Mouse (Mus musculus) c-Kit-positive CD71-positive TER-119-positive erythroid progenitor cells, embryonic 14.5 days (primary cell): ENCODE results near the gene Gigyf1.

Source experiments
- DNase-seq: peaks from one replicate; pipeline ENCODE4 v3.0.0-alpha.2; 2013; ENCODE audit warnings: low spot score

Gene Gigyf1

DNA sequence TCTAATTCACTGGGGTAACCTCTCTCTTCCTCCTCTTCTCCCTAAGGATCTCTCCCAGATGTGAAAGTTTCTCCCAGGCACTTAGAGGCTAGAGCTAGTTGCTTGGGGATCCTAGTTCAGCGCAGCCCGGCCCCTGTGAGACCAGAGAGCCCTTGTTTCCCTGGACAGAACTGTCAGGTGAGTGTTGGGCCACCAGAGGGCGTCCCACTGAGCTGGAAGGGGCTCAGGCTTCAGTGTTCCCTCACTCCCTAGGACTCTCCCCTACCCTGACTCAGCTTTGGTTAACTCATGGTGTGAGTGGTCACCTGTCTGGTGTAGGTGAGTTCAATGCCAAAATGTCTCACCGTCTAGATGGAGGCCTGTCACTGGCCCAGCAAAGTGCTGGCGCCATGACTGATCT is at the start of gene Gigyf1:
Gene Gigyf1, plus strand, starts transcription at position 113 of the 400 bp plus-strand sequence.
- no peak for DNase-seq

DNA sequence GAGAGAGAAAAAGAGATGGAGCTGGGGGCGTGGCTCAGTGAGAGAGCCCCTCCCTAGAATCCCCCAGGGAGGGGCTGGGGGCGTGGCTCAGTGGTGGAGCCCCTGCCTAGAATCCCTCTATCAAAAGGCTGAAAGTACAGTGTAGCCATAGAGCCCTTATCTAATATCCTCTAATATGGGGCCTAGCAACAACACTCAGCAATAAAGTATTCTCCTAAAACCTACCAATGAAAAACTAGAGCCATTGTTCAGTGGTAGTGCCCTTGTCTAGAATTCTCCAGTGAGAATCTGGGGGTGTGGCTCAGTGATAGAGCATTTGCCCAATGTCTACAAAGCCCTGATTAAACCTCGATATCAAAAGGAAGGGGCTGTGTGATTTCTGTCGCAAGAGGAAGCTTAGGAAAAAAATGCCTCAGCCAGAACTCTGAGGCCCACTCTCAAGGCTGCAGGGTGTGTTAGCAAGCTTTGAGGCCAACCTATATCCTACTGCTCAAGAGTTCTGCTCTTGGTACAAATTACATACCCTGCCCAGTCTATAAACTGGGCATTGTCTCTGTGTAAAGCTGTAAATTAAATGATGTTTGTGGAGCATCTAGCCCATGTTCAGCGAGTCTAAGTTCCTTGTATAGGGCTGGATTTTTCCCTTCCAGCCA is 46.0 kb upstream of the Gigyf1 start:
- DNase-seq = no peak

DNA sequence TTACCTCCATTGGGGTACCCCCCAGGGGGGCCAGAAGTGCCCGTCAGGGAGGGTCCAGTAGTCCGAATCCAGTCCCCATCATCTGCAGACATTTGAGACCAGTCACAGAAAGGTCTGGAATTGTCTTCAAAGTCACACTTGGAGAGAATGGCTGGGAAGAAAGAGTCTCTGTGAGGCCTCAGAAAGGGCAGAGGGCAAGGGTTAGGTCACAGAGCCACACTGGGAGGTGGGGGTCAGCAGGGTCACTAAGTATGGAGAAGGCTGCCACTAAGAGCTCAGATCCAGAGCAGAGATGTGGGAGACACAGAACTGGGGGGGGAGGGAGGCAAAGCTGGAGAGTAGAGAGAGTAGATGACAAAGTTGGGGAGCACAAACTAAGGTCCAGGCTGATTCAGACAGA is 44.0 kb upstream of the Gigyf1 start:
- no peak for DNase-seq

DNA sequence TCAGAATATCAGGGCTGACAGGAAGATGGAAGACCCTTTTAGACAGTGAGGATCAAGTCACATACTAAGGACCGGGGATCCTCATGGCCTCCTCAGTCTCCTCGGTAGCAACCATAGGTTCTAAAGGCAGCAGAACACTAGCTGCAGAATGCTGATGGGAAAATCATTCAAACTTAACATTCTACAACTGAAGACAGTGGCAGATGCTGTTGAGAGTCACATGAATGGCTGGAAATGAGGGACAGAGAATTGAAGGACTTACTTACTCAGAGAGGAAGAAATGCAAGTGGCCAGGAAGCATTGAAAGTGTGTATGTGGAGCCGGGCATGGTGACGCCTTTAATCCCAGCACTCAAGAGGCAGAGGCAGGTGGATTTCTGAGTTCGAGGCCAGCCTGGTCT is 41.4 kb upstream of the Gigyf1 start, which contains the start of gene Zan:
Gene Zan, minus strand, starts transcription at position 101 of the 400 bp plus-strand sequence.
- no peak for DNase-seq

DNA sequence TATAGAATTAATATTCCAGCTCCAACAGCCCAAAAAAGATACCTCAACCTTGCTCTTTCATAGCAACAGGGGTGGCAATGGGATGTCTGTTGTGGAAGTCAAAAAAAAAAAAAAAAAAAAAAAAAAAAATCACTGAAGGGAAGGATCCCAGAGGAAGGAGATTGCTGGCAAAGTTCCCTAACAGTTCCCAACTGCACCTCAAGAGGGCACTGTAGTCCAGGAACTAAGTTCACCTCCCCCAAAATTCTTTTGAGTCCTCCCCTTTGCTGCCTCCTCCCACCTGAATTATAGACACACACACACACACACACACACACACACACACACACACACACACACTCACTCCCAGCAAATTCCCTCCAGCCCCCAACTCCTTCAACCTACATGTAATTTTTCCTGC is 37.2 kb upstream of the Gigyf1 start:
- DNase-seq = peak; percentile 48

DNA sequence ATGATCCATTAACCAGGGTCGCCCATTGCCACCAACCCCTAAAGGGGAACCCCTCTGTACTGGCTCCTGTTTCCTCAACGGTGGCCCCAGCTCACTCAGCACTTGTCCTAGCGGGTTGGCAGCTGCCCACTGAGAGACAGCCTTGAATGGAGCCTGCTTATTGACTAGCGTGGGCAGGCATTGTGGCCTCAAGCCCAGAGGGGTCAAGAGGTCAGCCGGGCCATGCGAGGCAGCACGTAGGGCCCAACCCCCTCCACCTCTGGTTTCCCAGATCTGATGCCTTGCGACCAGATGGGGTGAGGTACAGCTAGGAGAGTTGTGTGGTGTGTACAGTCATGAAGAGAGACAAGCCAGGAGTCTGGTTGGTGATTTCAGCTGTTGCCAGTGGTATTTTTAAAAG is 36.5 kb upstream of the Gigyf1 start:
- DNase-seq = no peak

DNA sequence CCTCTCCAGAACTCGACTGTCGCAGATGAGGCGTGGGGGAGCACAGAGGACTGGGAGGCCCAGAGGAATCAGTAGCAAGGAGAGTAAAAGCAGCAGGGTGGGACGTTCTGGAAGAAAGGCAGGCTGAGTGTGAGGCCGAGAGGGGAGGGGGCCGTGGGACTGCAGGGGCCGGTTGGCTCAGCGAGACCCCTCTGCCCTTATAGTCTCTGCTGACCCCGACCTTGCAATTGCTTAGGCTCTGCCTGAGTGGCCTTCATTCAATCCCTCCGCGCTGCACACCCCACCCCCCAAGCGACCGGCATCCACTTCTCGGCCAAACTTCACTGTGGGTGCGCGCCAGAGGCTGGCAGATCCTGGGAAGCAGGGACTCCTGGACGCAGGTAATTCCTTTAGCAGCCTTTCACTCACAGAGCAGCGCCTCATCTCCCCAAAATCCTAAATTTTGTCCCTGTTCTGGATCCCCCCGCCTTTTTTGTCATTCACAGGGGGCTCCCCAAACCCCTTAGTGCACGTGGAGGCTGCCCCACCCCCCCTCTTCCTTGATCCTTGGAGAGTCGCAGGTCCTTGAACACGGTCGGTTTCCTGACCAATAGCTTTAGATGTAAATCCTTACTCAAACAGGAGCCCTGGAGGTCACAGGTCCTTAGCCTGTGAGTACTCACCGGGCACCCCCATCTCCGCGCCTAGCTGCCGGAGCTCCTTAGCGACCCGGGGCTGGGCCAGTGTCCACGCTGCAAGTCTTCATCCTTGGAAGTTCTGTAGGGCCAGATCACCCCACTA is 33.1 kb upstream of the Gigyf1 start:
- no peak for DNase-seq

DNA sequence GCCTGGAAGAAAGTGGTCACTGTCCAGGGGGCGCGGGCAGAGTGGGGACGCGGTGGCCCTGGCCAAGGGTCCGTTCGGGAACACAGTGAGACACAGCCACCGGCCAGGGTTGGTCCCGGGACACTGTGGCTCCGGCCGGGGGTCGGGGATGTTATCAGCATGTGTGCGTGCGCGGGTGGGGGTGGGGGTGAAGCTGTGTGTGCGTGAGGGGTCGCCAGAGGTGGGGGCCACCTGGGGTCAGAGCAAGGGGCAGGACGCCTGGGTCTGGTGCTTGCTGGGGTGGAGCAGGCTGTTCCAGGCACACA is 32.5 kb upstream of the Gigyf1 start:
- no peak for DNase-seq

DNA sequence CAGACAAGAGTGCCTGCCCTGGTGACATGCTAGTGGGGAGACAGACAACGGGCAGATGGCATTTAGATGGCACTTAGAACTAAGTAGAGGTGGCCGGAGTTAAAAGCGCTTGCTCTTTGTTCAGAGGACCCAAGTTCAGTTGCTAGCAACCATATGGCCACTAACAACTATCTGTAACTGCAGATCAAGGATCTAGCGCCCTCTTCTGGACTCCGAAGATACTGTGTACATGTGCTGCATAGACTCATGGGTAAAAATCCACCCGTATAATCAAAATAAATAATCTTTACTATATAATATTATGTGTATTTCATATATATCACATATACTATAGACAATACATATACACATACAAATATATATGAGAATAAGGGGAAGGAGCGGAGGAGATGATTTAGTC is 30.7 kb upstream of the Gigyf1 start:
- DNase-seq = no peak

DNA sequence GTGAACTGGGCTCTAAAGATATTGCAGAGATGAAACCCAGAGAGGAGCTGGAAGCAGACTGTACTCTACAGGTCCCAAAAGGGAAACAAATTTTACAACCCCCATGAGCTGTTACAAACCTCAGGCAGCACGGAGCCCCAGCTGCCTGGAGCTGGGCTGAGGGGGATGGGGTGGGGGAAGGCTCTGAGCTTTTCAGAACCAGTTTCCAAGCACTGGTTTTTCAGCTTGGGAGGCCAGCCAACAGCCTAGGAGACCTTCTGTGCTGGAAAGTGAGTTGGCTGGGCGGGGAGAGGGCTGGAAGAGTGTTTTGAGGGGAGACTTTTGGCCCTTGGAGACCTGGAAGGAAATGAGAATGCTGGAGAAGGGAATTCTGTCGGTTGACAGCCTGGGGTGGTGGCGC is 26.8 kb upstream of the Gigyf1 start:
- DNase-seq = no peak

DNA sequence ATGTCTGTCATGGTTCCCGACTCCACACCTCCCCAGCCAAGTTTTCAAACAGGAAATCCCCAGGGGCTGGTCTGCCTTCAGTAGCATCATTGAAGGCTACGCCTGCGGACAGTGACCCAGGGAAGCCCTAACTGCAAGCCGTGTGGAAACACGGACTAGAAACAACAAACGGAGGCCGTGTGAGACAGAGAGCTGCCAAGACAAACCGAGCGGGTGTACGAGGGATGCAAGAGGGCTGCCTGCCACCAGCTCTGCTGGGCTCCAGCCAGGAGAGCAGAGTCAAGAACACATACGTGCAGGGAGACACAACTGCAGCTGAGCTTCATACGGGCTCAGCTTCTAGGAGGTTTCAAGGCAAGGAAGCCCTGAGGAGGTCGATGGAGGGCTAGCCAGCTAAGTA is 24.5 kb upstream of the Gigyf1 start:
- DNase-seq = no peak

DNA sequence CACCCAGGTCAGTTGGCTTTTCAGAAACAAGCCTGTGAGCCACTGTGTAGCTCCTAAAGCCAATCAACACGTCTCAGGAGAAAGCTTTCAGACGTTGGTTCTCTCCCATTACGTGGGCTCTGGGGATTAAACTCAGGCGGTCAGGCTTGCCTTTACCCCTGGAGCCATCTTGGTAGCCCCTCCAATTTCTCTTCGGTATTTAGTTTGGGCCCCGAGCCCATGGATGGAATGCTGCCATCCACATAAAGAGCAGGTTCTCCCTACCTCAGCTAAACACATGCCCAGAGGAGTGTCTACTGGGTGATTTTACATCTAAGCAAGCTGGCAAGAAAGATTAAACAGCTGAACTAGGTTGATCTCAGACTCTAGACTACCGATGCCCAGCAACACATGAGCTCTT is 18.2 kb upstream of the Gigyf1 start:
- no peak for DNase-seq

DNA sequence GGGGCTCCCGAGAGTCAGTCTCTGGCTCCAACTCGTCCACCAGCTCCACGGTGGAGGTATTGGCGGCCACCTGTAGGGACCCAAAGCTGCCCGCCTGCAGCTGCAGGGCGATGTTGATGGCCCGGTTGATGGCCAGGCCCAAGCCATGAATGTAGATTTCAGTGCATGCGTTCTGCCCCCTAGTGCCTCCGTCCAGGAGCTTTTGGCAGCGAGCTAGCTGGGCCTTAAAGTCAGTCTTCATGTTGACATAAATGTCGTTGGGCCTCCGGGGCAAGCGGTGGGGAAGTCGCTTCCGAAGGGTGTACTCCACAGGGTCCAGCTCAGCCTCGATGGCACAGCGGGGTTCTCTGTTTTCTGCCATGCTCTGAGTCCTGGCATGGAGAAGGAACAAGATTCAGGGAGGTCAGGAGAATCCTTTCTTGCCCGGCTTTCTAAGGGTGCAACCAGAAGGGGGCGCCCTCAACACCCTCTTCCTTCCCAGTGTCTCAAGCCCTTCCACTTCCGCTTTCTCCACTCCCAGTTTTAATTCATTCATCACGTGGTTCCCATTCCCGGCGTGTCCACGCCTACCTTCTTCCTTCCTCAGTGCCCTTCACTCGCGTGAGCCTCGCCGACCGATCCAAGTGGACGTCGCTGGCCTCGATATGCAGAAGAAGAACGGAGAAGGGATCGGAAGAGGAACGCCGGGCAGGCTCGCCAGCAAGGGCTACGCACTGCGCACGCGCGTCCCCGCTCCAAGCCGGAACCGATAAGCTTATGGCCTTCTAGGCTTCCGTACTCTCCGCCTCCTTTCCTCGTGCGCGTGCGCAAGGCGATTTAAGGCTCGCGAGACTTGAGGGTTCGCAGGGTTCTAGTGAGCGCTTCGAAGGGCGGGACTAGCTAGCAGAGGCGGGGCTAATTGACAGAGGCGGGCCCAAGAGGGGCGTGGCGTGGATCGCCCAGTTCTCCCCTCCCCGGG is 16.4 kb upstream of the Gigyf1 start, which contains the start of gene Pop7:
Gene Pop7, minus strand, starts transcription at position 810 of the 958 bp plus-strand sequence.
- DNase-seq = peak; percentile 100

DNA sequence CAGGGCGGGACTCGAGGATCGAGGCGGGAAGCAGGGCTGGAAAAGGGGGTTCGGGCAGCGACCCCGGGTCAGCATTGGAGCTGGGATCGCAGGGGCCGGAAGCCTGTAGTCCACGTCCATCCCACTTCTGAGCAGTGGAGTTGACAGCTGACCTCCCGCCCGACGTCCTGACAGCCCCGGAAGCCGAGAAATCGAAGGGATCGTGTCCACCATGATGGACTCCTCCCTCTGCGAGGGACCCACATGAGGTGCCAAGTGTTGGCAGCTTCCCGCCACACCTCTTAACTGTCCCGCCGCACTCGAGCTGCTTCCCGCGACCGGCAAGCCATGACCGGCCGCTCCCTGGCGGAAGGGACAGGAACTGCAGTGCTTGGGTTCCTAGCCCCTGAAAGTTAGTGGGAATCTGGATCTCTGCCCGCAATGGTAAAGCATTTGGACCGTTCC is 15.7 kb upstream of the Gigyf1 start:
- peak; percentile 84 for DNase-seq

DNA sequence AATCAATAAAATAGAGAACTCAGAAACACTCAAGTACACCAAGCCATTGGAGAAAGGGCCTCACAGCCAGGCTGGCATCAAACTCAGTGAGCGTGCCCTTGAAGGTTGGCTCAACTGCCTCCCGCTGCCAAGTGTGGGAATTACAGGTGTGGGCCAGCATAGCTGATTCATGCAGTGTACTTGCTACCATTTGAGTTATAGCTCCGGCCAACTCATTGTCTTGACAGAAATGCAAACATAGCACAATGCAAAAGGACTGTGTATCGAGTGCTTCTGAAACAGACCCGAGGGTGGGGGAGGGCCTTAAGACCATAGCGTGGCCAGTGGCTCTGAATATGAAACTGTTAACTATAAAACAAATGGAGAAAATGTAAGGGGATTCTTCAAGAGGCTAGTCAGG is 14.3 kb upstream of the Gigyf1 start:
- no peak for DNase-seq

DNA sequence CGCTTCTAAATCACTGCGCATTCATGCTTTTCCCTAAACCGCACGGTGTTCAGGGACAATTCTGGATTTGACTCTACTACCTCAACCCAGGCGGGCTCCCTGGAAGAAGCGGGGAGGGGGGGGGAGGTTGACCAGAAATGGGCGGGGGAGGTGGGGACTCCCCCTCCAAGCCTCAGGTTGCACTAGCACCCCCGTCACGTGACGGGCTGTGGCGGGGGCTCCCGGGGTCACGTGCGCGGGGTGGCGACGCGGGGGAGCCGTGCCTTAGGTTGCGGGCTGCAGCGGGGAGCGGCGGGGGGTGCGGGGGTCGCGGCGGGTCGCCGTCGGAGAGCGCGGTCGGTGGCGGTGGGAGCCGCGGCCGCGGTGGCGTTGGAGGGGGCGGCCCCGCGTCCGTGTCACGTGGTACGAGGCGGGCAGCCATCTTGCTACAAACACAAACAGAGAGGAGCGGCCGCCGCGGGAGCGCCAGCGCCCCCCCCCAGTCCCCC is 8.3 kb upstream of the Gigyf1 start:
- DNase-seq = no peak

DNA sequence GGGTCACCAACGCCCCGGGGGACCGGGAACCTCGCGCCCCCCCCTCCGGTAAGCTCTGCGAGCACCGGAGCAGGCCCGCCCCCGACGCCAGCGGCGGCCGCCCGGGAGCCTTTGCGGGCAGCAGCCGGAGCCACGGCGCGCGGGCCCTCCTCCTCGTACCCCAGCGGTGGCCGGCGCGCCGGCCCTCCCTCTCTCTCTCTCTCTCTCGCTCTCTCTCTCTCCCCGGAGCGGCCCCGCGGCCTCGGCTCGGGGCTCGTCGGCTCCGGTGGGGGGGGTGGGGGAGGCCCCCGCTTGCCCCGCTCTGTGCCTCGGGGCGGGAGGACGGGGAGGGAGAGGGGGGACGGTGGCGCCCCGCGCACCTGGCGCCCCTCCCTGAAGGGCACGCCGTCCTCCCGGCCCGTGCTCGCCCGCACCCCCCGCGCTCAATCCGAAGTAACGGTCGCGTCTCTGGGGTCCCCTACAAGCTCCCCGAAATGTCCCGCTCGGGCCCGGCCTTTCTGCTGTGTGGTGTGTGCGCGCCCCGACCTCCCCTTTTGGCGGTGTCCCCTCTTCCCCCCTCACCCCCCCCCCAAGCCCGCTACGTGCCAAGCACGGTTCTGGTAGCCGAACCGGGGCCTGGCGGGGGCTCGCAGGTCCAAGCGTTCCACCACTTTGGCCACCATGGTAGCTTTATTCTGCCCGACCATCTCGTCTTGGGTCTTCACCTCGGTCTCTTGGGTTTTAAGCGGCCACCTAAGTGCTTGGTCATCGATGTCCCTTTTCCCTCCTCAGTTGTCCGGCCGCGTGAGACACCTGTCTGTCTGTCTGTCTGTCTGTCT is 7.6 kb upstream of the Gigyf1 start:
- DNase-seq = no peak

DNA sequence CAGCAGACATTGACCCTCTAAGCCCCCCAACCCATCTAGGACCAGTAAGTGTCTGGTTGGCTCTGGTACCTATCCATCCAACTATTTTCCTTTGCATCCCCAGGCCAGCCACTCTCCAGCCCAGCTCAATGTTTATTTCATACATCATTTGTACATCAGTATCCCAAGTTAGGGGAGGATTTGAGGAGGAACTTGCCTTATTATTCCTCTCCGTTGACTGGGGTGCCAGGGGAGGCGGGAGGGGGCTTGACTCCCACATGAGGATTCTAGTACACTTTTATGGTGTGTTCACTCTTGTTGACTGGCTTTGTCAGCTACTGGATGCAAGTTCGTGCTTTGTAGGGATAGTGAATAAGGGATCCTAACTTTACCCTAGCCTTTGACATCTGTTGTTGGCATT is 6.6 kb upstream of the Gigyf1 start:
- no peak for DNase-seq

DNA sequence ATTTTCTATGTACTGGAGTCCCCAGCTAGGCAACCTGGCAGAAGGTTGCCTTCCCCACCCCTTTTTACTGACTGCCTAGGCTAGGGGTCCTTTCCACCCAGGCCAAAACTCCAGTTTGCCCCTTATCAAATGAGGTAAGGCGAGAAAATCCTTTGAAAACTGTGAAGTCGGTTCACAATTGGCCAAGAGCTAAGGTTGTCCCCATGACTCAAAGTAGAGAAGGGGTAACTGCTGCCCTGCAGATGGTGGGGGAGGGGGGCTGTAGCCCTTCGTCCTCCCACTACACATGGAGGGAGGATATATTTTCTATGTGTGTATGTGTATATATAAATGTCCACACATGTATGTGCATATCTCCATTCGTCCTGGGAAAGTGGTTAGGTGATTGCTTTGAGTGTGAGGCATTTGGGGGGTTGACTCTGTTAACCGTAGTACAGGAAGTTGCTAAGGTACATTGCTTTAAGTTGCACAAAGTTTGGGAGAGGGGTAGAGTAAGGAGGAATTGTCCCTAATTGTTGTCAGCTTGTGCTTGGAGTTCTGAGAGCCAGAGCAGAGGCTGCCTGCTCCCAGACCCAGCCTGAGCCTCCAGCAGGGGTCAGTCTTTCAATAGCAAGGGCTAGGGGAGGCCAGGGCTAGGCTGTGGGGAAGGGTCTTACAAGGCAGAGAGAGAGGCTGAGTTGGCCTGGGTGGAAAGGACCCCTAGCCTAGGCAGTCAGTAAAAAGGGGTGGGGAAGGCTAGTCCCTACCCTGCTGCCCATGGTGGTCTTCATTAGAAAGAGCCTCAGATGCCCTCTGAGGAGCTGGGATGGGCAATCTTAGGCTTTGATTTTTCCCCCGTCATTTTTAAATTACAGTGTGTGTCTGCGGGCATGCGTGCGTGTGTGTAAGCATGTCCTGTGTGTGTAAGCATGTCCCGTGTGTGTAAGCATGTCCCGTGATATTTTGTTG is 5.2 kb upstream of the Gigyf1 start:
- DNase-seq = no peak

DNA sequence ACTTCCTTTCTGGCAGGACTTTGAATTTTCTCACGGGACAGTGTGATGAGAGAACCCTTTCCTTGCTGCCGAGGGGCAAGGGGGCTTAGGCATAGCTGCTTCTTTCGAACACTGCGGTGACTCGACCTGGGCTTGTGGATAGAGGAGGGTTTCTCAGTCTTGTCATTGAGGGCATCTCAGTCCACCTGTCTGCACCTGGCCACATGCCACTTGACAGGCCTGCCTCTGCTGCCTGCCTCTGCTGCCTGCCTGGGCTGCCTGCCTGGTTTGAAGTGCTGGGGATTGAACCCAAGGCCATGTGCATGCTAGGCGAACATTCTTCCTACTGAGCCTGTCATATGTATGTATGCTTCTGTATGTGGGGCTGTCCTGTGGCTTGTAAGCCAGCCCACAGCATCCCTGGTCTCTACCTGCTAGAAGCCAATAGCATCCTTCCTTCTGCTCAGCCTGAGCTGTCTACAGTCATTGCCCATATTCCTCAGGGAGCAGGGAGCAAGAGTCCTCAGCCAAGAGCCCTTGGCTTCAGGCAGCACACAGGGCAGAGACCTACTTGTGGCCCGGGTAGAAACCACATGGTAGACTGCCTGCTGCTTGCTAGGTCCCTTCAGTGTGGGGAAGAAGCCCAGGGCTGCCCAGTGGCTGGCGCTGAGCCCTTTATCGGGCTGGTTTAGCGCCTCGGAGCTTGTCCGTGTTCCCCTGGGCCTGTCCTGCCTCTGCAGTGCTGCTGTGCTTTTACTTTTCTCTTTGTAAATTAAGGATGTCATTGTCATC is 4.2 kb upstream of the Gigyf1 start:
- DNase-seq = no peak
